Mouse (Mus musculus) embryonic facial prominence, embryonic 11.5 days (tissue): ENCODE measurements around the gene Spg11. TPM values are rescaled to one million over a fixed set of nuclear protein-coding genes. Genes with fewer than 3 reads are reported as not detected.

Experiments
- ATAC-seq: fragments of 200-750 bp; cut with Nextera tagmentation; replicated peaks from 2 replicates; pipeline ENCODE4 v1.8.0; 2017; ENCODE audit warnings: low read depth; ENCODE audit not compliant: insufficient number of reproducible peaks, low FRiP score, low TSS enrichment
- DNase-seq: peaks from one replicate; pipeline ENCODE4 v3.0.0-alpha.2; 2015; ENCODE audit warnings: low spot score
- H3K27ac ChIP-seq: fragments of 300-500 bp; sonication (generic); replicated peaks from 2 replicates; pipeline ENCODE4 v1.5.1; 2014; ENCODE audit warnings: mild to moderate bottlenecking, low read depth, low read length, control low read depth
- H3K27me3 ChIP-seq: fragments of 300-500 bp; sonication (generic); 2 replicates; pipeline ENCODE4 v1.6.1; 2014; ENCODE audit warnings: mild to moderate bottlenecking, low read length, moderate library complexity, mixed read lengths; ENCODE audit not compliant: control insufficient read depth, insufficient read depth
- H3K36me3 ChIP-seq: fragments of 300-500 bp; sonication (generic); replicated peaks from 2 replicates; pipeline ENCODE4 v1.6.1; 2014; ENCODE audit warnings: low read depth, mild to moderate bottlenecking, low read length, moderate library complexity, mixed read lengths; ENCODE audit not compliant: control insufficient read depth, insufficient read depth
- H3K4me1 ChIP-seq: fragments of 300-500 bp; sonication (generic); 2 replicates; pipeline ENCODE4 v1.6.1; 2014; ENCODE audit warnings: low read length, mixed read lengths; ENCODE audit not compliant: control insufficient read depth, insufficient read depth
- H3K4me2 ChIP-seq: fragments of 300-500 bp; sonication (generic); 2 replicates; pipeline ENCODE4 v1.6.1; 2014; ENCODE audit warnings: low read depth, mild to moderate bottlenecking, control low read depth, low read length, moderate library complexity
- H3K4me3 ChIP-seq: fragments of 300-500 bp; sonication (generic); 2 replicates; pipeline ENCODE4 v1.5.1; 2014; ENCODE audit warnings: low read depth, low read length, control low read depth
- H3K9ac ChIP-seq: fragments of 300-500 bp; sonication (generic); replicated peaks from 2 replicates; pipeline ENCODE4 v1.6.1; 2014; ENCODE audit warnings: mild to moderate bottlenecking, control low read depth, low read length
- H3K9me3 ChIP-seq: fragments of 300-500 bp; sonication (generic); replicated peaks from 2 replicates; pipeline ENCODE4 v1.6.1; 2016; ENCODE audit warnings: mild to moderate bottlenecking, low read length, inconsistent platforms, mixed read lengths; ENCODE audit not compliant: control insufficient read depth
- WGBS: fragments of 180-500 bp; shearing (Covaris S2); extraction: QIAGEN DNeasy Blood & Tissue Kit; methylation state at CpG from one replicate; pipeline ENCODE4 v1.1.7; 2014; 5-methylcytosine and 5-hydroxymethylcytosine counted together
- polyA plus RNA-seq: library from polyadenylated mRNA; unstranded; fragments of >200 nt; fragmentation: Nextera tagmentation; extraction: Ambion mirVana; gene quantifications from 2 replicates; pipeline ENCODE4 v1.2.1, GENCODE M21; 2014

Spg11 gene
- polyA plus RNA-seq, 1 experiment from 2014 or later = 10.9 TPM

DNA sequence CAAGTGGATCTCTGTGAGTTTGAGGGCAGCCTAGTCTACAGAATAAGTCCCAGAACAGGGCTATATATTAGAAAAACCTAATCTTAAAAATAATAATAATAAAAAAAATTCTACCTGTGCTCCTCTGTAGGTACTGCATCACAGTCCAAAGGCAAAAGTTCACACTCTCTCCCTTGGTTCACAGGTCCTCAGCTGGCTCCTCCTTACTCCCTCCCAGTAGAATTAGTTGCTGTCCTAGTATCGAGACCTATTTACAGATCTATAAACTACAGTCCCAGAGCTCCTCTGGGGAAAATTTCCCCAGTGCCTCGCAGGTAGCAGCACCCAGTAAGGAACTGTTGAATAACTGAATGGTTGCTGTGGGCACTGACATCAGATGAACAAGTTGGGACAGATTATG is 22.6 kb upstream of the Spg11 start:
- Histone ChIP-seq H3K27me3 (no peaks in the 10 kb centered on the region), H3K27ac (no peak overlapping the region), H3K4me1 (no peaks in the 10 kb centered on the region), H3K9ac (no peak overlapping the region), H3K9me3 (no peaks in the 10 kb centered on the region), H3K4me3 (no peak overlapping the region), H3K4me2 (no peak overlapping the region), H3K36me3 (no peaks in the 10 kb centered on the region)
- 82% methylated on average over 2 of the region's 2 CpGs for WGBS
- DNase-seq (no peak), ATAC-seq (no peak)

DNA sequence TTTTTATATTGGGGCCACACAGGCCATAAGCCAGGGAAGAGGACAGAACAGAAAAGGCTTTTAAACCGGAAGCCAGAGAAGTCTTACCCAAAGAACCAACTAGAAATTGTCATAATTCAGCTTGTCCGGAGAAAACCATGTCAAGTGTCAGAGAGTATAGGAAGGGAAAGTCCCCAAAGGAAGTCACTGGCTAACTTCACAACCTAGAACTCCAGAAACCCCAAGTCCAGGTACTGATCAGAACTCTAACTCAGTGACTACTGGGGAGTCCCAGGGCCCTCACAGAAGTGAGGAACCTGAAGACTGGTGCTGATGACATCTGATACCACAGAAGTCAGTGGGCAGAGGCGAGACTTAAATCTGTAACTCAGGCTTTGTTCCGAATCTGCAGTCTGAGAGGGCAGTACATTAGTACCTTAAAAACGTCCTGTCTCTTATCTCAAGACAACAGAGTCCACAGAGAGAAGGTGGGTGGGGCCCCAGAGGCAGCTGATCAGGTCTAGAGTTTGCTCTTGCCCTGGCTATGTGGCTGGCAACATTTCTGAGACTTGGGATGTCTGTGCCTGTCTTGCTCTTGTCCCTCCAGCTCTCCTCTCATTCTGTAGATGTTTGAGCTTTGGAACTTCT is 19.8 kb upstream of the Spg11 start:
- Histone ChIP-seq H3K9ac (no peak overlapping the region), H3K27me3 (no peaks in the 10 kb centered on the region), H3K4me3 (no peak overlapping the region), H3K36me3 (no peaks in the 10 kb centered on the region), H3K4me2 (no peak overlapping the region), H3K9me3 (no peaks in the 10 kb centered on the region), H3K27ac (no peak overlapping the region), H3K4me1 (no peaks in the 10 kb centered on the region)
- DNase-seq = no peak
- no peak for ATAC-seq
- WGBS = 65% methylated on average over 5 of the region's 5 CpGs

DNA sequence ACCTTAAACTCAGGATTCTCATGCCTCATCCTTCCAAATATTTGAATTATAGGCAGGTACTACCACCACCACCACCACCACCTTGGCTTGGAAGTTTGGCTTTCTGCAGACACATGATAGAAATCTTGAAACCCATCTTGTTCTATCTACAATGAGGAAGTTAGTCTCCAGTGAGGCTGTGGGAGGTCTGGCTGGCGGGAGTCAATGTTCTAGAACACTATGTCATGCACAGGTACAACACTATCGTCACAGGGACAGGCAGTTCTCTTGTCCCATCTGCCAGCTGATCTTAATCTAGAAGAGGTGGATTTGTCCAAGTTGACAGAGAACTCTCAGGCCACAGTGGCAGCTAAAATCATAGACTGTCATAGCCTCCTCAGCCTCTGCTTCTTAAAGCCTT is 14.4 kb upstream of the Spg11 start:
- Histone ChIP-seq H3K4me2 (no peak overlapping the region), H3K27ac (no peak overlapping the region), H3K9ac (no peak overlapping the region), H3K9me3 (no peaks in the 10 kb centered on the region), H3K36me3 (no peaks in the 10 kb centered on the region), H3K4me1 (no peaks in the 10 kb centered on the region), H3K27me3 (no peaks in the 10 kb centered on the region), H3K4me3 (no peak overlapping the region)
- no peak for DNase-seq
- WGBS = 82% methylated on average over 2 of the region's 2 CpGs
- no peak for ATAC-seq

DNA sequence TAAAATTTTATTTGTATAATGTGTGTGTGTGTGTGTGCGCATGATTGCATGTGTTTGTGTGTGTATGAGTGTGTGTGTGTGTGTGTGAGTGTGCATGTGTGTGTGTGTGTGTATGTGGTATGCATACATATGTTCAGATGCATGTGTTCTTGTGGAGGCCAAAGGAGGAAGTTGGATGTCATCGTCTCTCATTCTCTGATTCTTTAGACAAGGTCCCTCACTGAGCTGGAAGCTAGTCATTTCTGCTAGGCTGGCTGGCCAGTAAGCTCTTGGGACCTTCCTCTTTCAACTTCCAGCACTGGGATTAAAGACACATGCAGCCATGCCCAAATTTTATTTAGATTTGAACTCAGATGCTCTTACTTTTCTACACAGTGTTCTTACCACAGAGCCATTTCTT is 13.9 kb upstream of the Spg11 start:
- H3K27me3 ChIP-seq = no peaks in the 10 kb centered on the region
- no peak overlapping the region for H3K4me3 ChIP-seq
- no peak overlapping the region for H3K4me2 ChIP-seq
- 88% methylated on average over 2 of the region's 2 CpGs for WGBS
- ATAC-seq = no peak
- no peak overlapping the region for H3K9ac ChIP-seq
- no peak for DNase-seq
- H3K36me3 ChIP-seq = no peaks in the 10 kb centered on the region
- H3K4me1 ChIP-seq = no peaks in the 10 kb centered on the region
- no peak overlapping the region for H3K27ac ChIP-seq
- no peaks in the 10 kb centered on the region for H3K9me3 ChIP-seq

DNA sequence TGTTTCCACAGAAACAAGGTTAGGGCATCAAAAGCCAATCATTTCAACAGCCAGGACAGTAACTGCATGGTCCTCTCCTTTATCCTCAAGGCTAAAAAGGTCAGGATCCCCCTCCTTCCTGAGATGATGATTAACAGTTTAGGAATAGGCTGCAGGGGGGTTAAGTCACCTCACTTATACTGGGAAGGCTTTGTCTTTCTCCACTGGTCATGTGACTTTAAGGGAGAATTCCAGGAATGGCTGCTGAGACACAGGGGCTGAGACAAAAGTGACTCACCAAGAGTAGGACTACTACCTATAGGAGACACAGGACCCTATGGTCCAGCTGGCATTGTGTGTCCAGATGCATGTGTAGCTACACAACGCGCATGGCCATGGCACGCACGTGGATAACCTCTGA is 9.4 kb upstream of the Spg11 start:
- H3K27ac ChIP-seq = no peak overlapping the region
- 92% methylated on average over 4 of the region's 4 CpGs for WGBS

DNA sequence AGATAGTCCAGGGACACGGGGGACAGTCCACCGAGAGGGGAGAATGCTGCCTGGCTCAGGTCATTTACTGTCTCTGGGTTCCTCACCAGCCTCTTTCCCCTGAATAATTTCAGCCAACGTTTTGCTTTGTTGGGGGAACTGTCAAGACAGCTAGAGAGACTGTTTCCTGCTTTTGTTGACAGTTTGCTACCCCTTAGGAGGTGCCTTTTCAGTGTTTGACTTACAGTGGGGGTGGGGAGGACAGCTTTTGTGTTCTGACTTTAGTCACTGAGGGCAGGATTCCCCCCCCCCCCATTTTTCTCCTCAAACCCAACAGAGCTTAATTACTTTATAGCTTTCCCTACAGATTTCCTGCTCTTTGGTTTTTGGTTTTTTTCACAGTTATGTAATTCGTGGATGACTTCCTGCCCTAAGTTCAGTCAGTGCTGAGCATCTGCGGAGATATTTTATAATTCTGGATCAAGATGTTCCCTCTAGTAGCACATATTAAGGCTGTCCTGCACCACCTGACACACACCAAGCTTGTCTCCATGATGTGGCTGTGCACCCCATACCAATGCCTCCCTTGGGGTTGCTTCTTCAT is 8.7 kb upstream of the Spg11 start:
- H3K4me1 ChIP-seq = no peaks in the 10 kb centered on the region; the same call in 1 of the 2 replicates
- DNase-seq (no peak), ATAC-seq (no peak)
- no peaks in the 10 kb centered on the region for H3K27me3 ChIP-seq
- H3K27ac ChIP-seq = no peak overlapping the region
- WGBS = 46% methylated on average over 5 of the region's 5 CpGs
- H3K9ac ChIP-seq = no peak overlapping the region
- no peak overlapping the region for H3K4me3 ChIP-seq
- H3K4me2 ChIP-seq = no peak overlapping the region
- no peaks in the 10 kb centered on the region for H3K9me3 ChIP-seq
- H3K36me3 ChIP-seq = no peaks in the 10 kb centered on the region

More for the DNA sequence above, 9.4 kb upstream of the Spg11 start:
- H3K9me3 ChIP-seq = no peaks in the 10 kb centered on the region
- no peak for ATAC-seq
- H3K4me1 ChIP-seq = no peaks in the 10 kb centered on the region; the same call in 1 of the 2 replicates
- H3K4me2 ChIP-seq = no peak overlapping the region
- H3K36me3 ChIP-seq = no peaks in the 10 kb centered on the region
- DNase-seq = no peak
- H3K4me3 ChIP-seq = no peak overlapping the region
- no peaks in the 10 kb centered on the region for H3K27me3 ChIP-seq
- no peak overlapping the region for H3K9ac ChIP-seq

DNA sequence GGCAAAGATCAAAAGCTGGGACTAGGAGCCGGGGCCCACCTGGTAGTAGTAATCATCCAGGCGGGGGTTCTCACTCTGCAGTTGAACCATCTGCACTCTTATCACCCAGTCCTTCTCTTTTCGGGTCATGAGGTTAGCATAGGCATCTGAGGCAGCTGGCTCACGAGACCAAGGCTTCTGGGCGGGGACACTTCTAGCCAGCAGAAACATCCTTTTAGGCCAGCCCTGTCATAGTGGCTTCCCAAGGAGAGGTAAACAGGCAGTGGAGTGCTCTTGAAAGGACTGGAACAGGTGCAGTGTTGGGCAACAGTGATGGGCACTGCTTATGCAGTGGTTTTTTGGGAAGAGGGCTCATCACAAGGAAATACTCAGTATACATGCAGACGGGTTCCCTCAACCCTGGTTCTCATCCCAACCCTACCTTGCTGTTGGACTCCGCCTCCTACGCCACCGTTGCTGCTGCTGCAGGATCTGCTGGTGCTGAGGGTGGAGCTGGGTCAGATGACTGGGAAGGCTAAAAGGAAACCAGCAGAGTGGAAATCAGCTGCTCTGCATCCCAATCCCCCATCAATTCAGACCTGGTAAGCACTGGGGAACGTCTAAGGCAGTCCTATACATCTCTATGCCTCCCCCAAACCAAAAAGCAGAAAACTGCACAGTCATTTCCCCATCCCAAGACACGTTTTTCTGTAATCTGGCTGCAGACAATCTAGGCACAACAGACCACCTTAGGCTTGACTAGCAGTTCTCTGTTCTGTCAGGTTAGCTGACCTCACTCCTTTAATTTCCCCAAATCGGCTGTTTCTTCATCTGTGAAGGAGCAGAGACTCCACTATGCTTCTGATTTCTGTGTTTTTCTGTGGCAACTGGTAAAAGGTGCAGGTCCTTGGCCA is 7.7 kb upstream of the Spg11 start:
- no peaks in the 10 kb centered on the region for H3K9me3 ChIP-seq
- H3K36me3 ChIP-seq = no peaks in the 10 kb centered on the region
- no peak overlapping the region for H3K4me2 ChIP-seq
- no peak overlapping the region for H3K27ac ChIP-seq
- H3K4me1 ChIP-seq = no peaks in the 10 kb centered on the region; the same call in 1 of the 2 replicates
- H3K27me3 ChIP-seq = no peaks in the 10 kb centered on the region
- ATAC-seq (no peak), DNase-seq (no peak)
- no peak overlapping the region for H3K4me3 ChIP-seq
- WGBS = 46% methylated on average over 12 of the region's 12 CpGs
- H3K9ac ChIP-seq = no peak overlapping the region

DNA sequence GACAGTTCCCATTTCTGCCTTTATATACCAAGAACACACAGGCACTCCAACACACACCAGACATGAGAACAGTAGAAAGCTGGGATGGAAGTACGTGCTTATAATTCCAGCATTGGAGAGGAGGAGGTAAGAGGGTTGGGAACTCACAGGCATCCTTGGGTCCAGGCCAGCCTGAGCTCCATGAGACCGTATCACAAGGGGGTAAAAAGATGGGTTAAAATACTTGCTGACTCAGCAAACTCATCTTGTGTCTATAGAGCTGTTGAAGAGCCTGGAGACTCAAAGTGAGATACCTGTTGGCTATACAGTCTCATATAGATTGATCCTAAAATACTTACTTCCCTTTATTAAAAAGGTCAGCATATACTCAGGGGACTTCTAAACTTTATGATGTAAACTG is 1.3 kb downstream of the Spg11 start:
- Histone ChIP-seq H3K4me1 (no peaks in the 10 kb centered on the region), H3K27ac (no peak overlapping the region), H3K9ac (no peak overlapping the region), H3K4me2 (no peak overlapping the region), H3K4me3 (no peak overlapping the region; the same call in 1 of the 2 replicates), H3K27me3 (no peaks in the 10 kb centered on the region), H3K9me3 (no peaks in the 10 kb centered on the region), H3K36me3 (no peaks in the 10 kb centered on the region)
- DNase-seq (no peak), ATAC-seq (no peak)
- WGBS = 91% methylated on average over 2 of the region's 2 CpGs
